Mouse (Mus musculus): ENCODE results near the gene Magi2. TPM values are rescaled to one million over a fixed set of nuclear protein-coding genes. Genes with fewer than 3 reads are reported as not detected.

Gene Magi2
- polyA plus RNA-seq, 1 experiment from 2014 or later: 2.3 TPM

GRCm38 (mm10) chr5:20404533-20404932 lies 1177.7 kb downstream of the Magi2 start:
- Histone ChIP-seq H3K36me3 (no peaks in the 10 kb centered on the region), H3K27me3 (replicated peaks) (no peaks in the 10 kb centered on the region), H3K9ac (no peak overlapping the region), H3K9me3 (no peaks in the 10 kb centered on the region), H3K4me3 (replicated peaks) (no peak overlapping the region), H3K27ac (no peak overlapping the region), H3K4me2 (replicated peaks) (no peak overlapping the region), H3K4me1 (replicated peaks) (no peaks in the 10 kb centered on the region)
- ATAC-seq: no peak
- 77% methylated on average over 5 of the region's 5 CpGs for WGBS

- Histone ChIP-seq H3K4me3 (replicated peaks) (no peak overlapping the region), H3K27ac (no peak overlapping the region), H3K9me3 (no peaks in the 10 kb centered on the region), H3K36me3 (no peaks in the 10 kb centered on the region), H3K27me3 (replicated peaks) (no peaks in the 10 kb centered on the region), H3K4me2 (replicated peaks) (no peak overlapping the region), H3K4me1 (replicated peaks) (no peaks in the 10 kb centered on the region), H3K9ac (no peak overlapping the region)
- ATAC-seq: no peak
- WGBS: 89% methylated on average over 4 of the region's 4 CpGs
Observed at GRCm38 (mm10) chr5:20406626-20407025, 1179.8 kb downstream of the Magi2 start.

- Histone ChIP-seq H3K9me3 (no peaks in the 10 kb centered on the region), H3K36me3 (no peaks in the 10 kb centered on the region), H3K4me2 (replicated peaks) (no peak overlapping the region), H3K9ac (no peak overlapping the region), H3K4me1 (replicated peaks) (no peaks in the 10 kb centered on the region), H3K27ac (no peak overlapping the region), H3K27me3 (replicated peaks) (no peaks in the 10 kb centered on the region), H3K4me3 (replicated peaks) (no peak overlapping the region)
- ATAC-seq: no peak
Observed at GRCm38 (mm10) chr5:20415320-20415719, 1188.5 kb downstream of the Magi2 start.

GRCm38 (mm10) chr5:20417348-20417747 lies 1190.5 kb downstream of the Magi2 start:
- Histone ChIP-seq H3K27me3 (replicated peaks) (no peaks in the 10 kb centered on the region), H3K27ac (no peak overlapping the region), H3K4me2 (replicated peaks) (no peak overlapping the region), H3K9me3 (no peaks in the 10 kb centered on the region), H3K9ac (no peak overlapping the region), H3K36me3 (no peaks in the 10 kb centered on the region), H3K4me1 (replicated peaks) (no peaks in the 10 kb centered on the region), H3K4me3 (replicated peaks) (no peak overlapping the region)
- ATAC-seq: no peak

GRCm38 (mm10) chr5:20432148-20432813 lies 1205.4 kb downstream of the Magi2 start:
- H3K9ac ChIP-seq: no peak overlapping the region
- no peaks in the 10 kb centered on the region for H3K9me3 ChIP-seq
- H3K36me3 ChIP-seq: no peaks in the 10 kb centered on the region
- 62% methylated on average over 9 of the region's 9 CpGs for WGBS
- ATAC-seq: no peak
- no peak overlapping the region for H3K4me2 ChIP-seq (replicated peaks)
- H3K27ac ChIP-seq: no peak overlapping the region
- no peaks in the 10 kb centered on the region for H3K27me3 ChIP-seq (replicated peaks)
- no peak overlapping the region for H3K4me3 ChIP-seq (replicated peaks)
- H3K4me1 ChIP-seq (replicated peaks): no peaks in the 10 kb centered on the region

- 34% methylated on average over 4 of the region's 4 CpGs for WGBS
- no peak for ATAC-seq
- H3K4me1 ChIP-seq (replicated peaks): no peaks in the 10 kb centered on the region
- H3K9me3 ChIP-seq: no peaks in the 10 kb centered on the region
- H3K36me3 ChIP-seq: no peaks in the 10 kb centered on the region
- no peak overlapping the region for H3K9ac ChIP-seq
- no peaks in the 10 kb centered on the region for H3K27me3 ChIP-seq (replicated peaks)
- H3K27ac ChIP-seq: no peak overlapping the region
- H3K4me3 ChIP-seq (replicated peaks): no peak overlapping the region
- no peak overlapping the region for H3K4me2 ChIP-seq (replicated peaks)
Observed at GRCm38 (mm10) chr5:20446471-20447174, 1219.8 kb downstream of the Magi2 start.

GRCm38 (mm10) chr5:20456106-20456505 lies 1229.3 kb downstream of the Magi2 start:
- WGBS: 65% methylated on average over 3 of the region's 3 CpGs
- ATAC-seq: no peak
- no peaks in the 10 kb centered on the region for H3K27me3 ChIP-seq (replicated peaks)
- H3K9me3 ChIP-seq: no peaks in the 10 kb centered on the region
- H3K4me1 ChIP-seq (replicated peaks): no peaks in the 10 kb centered on the region
- no peak overlapping the region for H3K4me2 ChIP-seq (replicated peaks)
- H3K27ac ChIP-seq: no peak overlapping the region
- no peak overlapping the region for H3K9ac ChIP-seq
- no peaks in the 10 kb centered on the region for H3K36me3 ChIP-seq
- no peak overlapping the region for H3K4me3 ChIP-seq (replicated peaks)

- H3K9ac ChIP-seq: no peak overlapping the region
- no peaks in the 10 kb centered on the region for H3K36me3 ChIP-seq
- H3K9me3 ChIP-seq: no peaks in the 10 kb centered on the region
- H3K27me3 ChIP-seq (replicated peaks): no peaks in the 10 kb centered on the region
- ATAC-seq: no peak
- H3K4me3 ChIP-seq (replicated peaks): no peak overlapping the region
- H3K4me1 ChIP-seq (replicated peaks): no peaks in the 10 kb centered on the region
- no peak overlapping the region for H3K4me2 ChIP-seq (replicated peaks)
- H3K27ac ChIP-seq: no peak overlapping the region
- WGBS: 69% methylated on average over 7 of the region's 7 CpGs
Observed at GRCm38 (mm10) chr5:20457742-20458510, 1231.1 kb downstream of the Magi2 start.

GRCm38 (mm10) chr5:20461709-20462108 lies 1234.9 kb downstream of the Magi2 start:
- ATAC-seq: no peak
- no peak overlapping the region for H3K27ac ChIP-seq
- no peak overlapping the region for H3K4me3 ChIP-seq (replicated peaks)
- H3K27me3 ChIP-seq (replicated peaks): no peaks in the 10 kb centered on the region
- 66% methylated on average over 2 of the region's 2 CpGs for WGBS
- no peak overlapping the region for H3K9ac ChIP-seq
- no peaks in the 10 kb centered on the region for H3K9me3 ChIP-seq
- H3K4me2 ChIP-seq (replicated peaks): no peak overlapping the region
- no peaks in the 10 kb centered on the region for H3K4me1 ChIP-seq (replicated peaks)
- no peaks in the 10 kb centered on the region for H3K36me3 ChIP-seq

GRCm38 (mm10) chr5:20462376-20462775 lies 1235.5 kb downstream of the Magi2 start:
- Histone ChIP-seq H3K9ac (no peak overlapping the region), H3K4me1 (replicated peaks) (no peaks in the 10 kb centered on the region), H3K36me3 (no peaks in the 10 kb centered on the region), H3K4me2 (replicated peaks) (no peak overlapping the region), H3K27me3 (replicated peaks) (no peaks in the 10 kb centered on the region), H3K4me3 (replicated peaks) (no peak overlapping the region), H3K9me3 (no peaks in the 10 kb centered on the region), H3K27ac (no peak overlapping the region)
- WGBS: 92% methylated on average over 2 of the region's 2 CpGs
- no peak for ATAC-seq

GRCm38 (mm10) chr5:20469721-20470120 lies 1242.9 kb downstream of the Magi2 start:
- no peak overlapping the region for H3K4me2 ChIP-seq (replicated peaks)
- H3K9me3 ChIP-seq: no peaks in the 10 kb centered on the region
- H3K27ac ChIP-seq: no peak overlapping the region
- H3K36me3 ChIP-seq: no peaks in the 10 kb centered on the region
- ATAC-seq: no peak
- no peaks in the 10 kb centered on the region for H3K4me1 ChIP-seq (replicated peaks)
- H3K9ac ChIP-seq: no peak overlapping the region
- no peaks in the 10 kb centered on the region for H3K27me3 ChIP-seq (replicated peaks)
- no peak overlapping the region for H3K4me3 ChIP-seq (replicated peaks)
- 83% methylated on average over 3 of the region's 3 CpGs for WGBS

- Histone ChIP-seq H3K4me1 (replicated peaks) (no peaks in the 10 kb centered on the region), H3K27me3 (replicated peaks) (no peaks in the 10 kb centered on the region), H3K9ac (no peak overlapping the region), H3K4me3 (replicated peaks) (no peak overlapping the region), H3K4me2 (replicated peaks) (no peak overlapping the region), H3K9me3 (no peaks in the 10 kb centered on the region), H3K27ac (no peak overlapping the region), H3K36me3 (no peaks in the 10 kb centered on the region)
- no peak for ATAC-seq
Observed at GRCm38 (mm10) chr5:20470466-20470865, 1243.6 kb downstream of the Magi2 start.
